8 mouse cellular contexts compared by ENCODE assay signal in genomic region chr5:114774403-114775051, GRCm38 (mm10). TPM values are rescaled to one million over a fixed set of nuclear protein-coding genes. Genes with fewer than 3 reads are reported as not detected.
DNase-seq lines count a peak whose midpoint lies in the region; ATAC-seq lines count a peak whose summit lies in the region.

Gene Ankrd13a (plus strand): TSS chr5:114774677.

- ATAC-seq in inflammation-experienced regulatory T-cells, adult 6 months = peak; percentile 78
- peak; percentile 71 for ATAC-seq in megakaryocyte-erythroid progenitor cell, adult 5-6 weeks (replicated peaks; ENCODE audit: low FRiP score, low TSS enrichment, poor library complexity, severe bottlenecking)

- peak; percentile 93 to 98 for DNase-seq in adrenal gland, adult (ENCODE audit: inconsistent age in 2 of 2, low spot score in 1 of 2)
- peak; percentile 94 for DNase-seq in embryo, embryonic 10.5 days (ENCODE audit: low spot score)
- DNase-seq in gastrocnemius, postnatal 14 days = peak; percentile 92
- peak; percentile 92 to 95 for DNase-seq in left cerebral cortex, postnatal 10 days (ENCODE audit: extremely low spot score in 1 of 2, low spot score in 2 of 2)
- DNase-seq in right cerebral cortex, postnatal 25 days = peak; percentile 93
- peak; percentile 88 to 90 for DNase-seq in urinary bladder, postnatal 4 days (ENCODE audit: low spot score in 2 of 2)

- intact Hi-C loops in gastrocnemius, postnatal 14 days (cut with DNase I; ENCODE audit: low total_unique reads) = no loop called here
- intact Hi-C loops in left cerebral cortex, postnatal 10 days (cut with DNase I) = no loop called here

RNA-seq across cellular contexts. Expression of gene Ankrd13a, which starts in this region (rescaled TPM):
- total RNA-seq in gastrocnemius, postnatal 14 days (2021) = 10 to 100 TPM; 29.9 to 30.1 TPM
- polyA plus RNA-seq in inflammation-experienced regulatory T-cells, adult 6 months (2017; shearing (Covaris generic)) = 10 to 100 TPM; 18.9 to 22.4 (median 21.2) TPM
- total RNA-seq in left cerebral cortex, postnatal 10 days (2021) = 10 to 100 TPM; 34.7 to 36.3 TPM
- total RNA-seq in megakaryocyte-erythroid progenitor cell, adult 5-6 weeks (2014; fragmentation: Nextera tagmentation) = 351 and 396 TPM in 2 replicates
- total RNA-seq in megakaryocyte-erythroid progenitor cell, adult 5-6 weeks (2017) = 330 and 379 TPM in 2 replicates

Comparison
In these comparisons a context has a peak if more than half of its experiments do, and no peak if none do; other contexts are left out.
1. Peak in every context shown above with its lines: DNase-seq and ATAC-seq.
2. RNA of gene Ankrd13a (total RNA-seq): 330 to 396 TPM in megakaryocyte-erythroid progenitor cell, adult 5-6 weeks; 34.7 to 36.3 TPM in left cerebral cortex, postnatal 10 days and 29.9 to 30.1 TPM in gastrocnemius, postnatal 14 days; every median in the first group is over 4 times any median in the second.